Mouse (Mus musculus) liver, embryonic 16.5 days (tissue): ENCODE results near the gene Snrpb2. TPM values are rescaled to one million over a fixed set of nuclear protein-coding genes. Genes with fewer than 3 reads are reported as not detected.

Experiments used
- ATAC-seq: fragments of 200-750 bp; cut with Nextera tagmentation; 2 replicates; pipeline ENCODE4 v1.8.0; 2017; ENCODE audit warnings: low read depth, mild to moderate bottlenecking, moderate number of reproducible peaks, moderate library complexity
- H3K27ac ChIP-seq: fragments of 300-500 bp; sonication (generic); 2 replicates; pipeline ENCODE4 v1.5.1; 2014; ENCODE audit warnings: mild to moderate bottlenecking, low read length
- H3K27me3 ChIP-seq: fragments of 300-500 bp; sonication (generic); 2 replicates; pipeline ENCODE4 v1.6.1; 2014; ENCODE audit warnings: low read depth, low read length, mixed read lengths; ENCODE audit not compliant: control insufficient read depth, insufficient read depth
- H3K36me3 ChIP-seq: fragments of 300-500 bp; sonication (generic); 2 replicates; pipeline ENCODE4 v1.6.1; 2014; ENCODE audit warnings: mild to moderate bottlenecking; ENCODE audit not compliant: control insufficient read depth, insufficient read depth
- H3K4me1 ChIP-seq: fragments of 300-500 bp; sonication (generic); 2 replicates; pipeline ENCODE4 v1.6.1; 2014; ENCODE audit warnings: low read depth, low read length, mixed read lengths; ENCODE audit not compliant: control insufficient read depth
- H3K4me2 ChIP-seq: fragments of 300-500 bp; sonication (generic); 2 replicates; pipeline ENCODE4 v1.6.1; 2014; ENCODE audit warnings: low read depth, low read length, mixed read lengths
- H3K4me3 ChIP-seq: fragments of 300-500 bp; sonication (generic); 2 replicates; pipeline ENCODE4 v1.5.1; 2014; ENCODE audit warnings: low read depth, mild to moderate bottlenecking, low read length
- H3K9ac ChIP-seq: fragments of 300-500 bp; sonication (generic); 2 replicates; pipeline ENCODE4 v1.6.1; 2014; ENCODE audit warnings: low read depth, low read length
- H3K9me3 ChIP-seq: fragments of 300-500 bp; sonication (generic); replicated peaks from 2 replicates; pipeline ENCODE4 v1.6.1; 2016; ENCODE audit warnings: low read length; ENCODE audit not compliant: control insufficient read depth
- WGBS: fragments of 180-500 bp; shearing (Covaris S2); extraction: QIAGEN DNeasy Blood & Tissue Kit; methylation state at CpG from one replicate; pipeline ENCODE4 v1.1.7; 2014; ENCODE audit not compliant: insufficient replicate concordance; 5-methylcytosine and 5-hydroxymethylcytosine counted together
- polyA plus RNA-seq: library from polyadenylated mRNA; unstranded; fragments of >200 nt; fragmentation: Nextera tagmentation; extraction: Ambion mirVana; gene quantifications from 2 replicates; pipeline ENCODE4 v1.2.1, GENCODE M21; 2015

Gene Snrpb2
- polyA plus RNA-seq, 1 experiment from 2014 or later: 18.5 TPM

DNA sequence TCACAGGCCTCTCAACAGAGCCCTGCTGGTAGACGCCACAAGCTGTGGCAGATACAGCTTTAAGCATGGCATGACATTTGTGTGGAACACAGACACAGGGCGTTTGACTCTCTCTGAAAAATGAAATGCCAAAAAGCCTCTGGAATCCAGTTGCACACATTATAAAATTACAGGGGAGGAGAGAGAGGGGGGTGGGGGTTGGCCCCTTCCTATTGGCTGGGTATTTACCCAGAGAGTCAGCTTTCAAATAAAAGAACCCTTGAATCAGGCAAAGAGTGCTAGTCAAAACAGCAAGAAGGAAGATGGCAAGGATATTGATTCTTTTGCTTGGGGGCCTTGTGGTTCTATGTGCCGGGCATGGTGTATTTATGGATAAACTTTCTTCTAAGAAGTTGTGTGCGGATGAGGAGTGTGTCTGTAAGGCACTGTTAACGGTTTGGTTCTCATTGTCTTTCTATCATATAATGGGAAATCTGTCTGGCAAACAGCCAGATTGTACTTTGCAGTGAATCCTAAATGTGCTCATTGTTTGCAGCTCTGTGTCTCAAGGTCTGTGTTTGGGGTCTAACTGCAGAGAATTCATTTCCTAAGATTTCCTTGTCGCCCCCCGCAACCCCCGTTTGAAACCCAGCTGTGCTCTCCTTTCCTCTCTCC, 15.5 kb downstream of the Snrpb2 start, which contains the start of gene Otor:
Otor (plus strand) TSS at position 276 of the 654 bp plus-strand sequence.
- H3K27ac ChIP-seq: no peak within 1 kb of the TSS

DNA sequence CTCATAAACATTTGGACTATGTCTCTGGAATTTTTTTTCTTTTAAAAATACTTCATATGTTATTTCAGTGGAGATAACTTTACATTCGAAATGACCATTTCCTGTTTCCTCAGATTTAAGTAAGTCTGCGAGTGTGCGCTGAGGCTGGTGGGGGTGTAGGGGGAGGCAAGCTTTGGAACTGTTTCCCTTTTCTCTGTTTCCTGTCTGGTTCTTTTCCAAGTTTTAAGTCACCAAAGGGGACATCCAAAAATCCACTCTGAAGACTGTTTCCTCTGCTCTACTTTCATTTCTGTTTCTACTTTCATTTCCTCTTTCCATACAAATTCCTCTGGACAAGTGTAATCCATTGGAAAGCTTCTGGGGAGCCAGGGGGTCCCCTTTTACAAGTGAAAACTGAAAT, 18.9 kb downstream of the Snrpb2 start:
- H3K4me1 ChIP-seq: no peaks in the 10 kb centered on the region
- H3K4me3 ChIP-seq: no peak overlapping the region
- ATAC-seq: no peak
- no peak overlapping the region for H3K27ac ChIP-seq
- H3K9ac ChIP-seq: no peak overlapping the region
- H3K36me3 ChIP-seq: no peaks in the 10 kb centered on the region
- no peak overlapping the region for H3K4me2 ChIP-seq
- H3K9me3 ChIP-seq: no peaks in the 10 kb centered on the region
- 18% methylated on average over 3 of the region's 3 CpGs for WGBS
- H3K27me3 ChIP-seq: no peaks in the 10 kb centered on the region

More for the DNA sequence above, 15.5 kb downstream of the Snrpb2 start, which contains the start of gene Otor:
- no peak within 1 kb of the TSS for H3K4me3 ChIP-seq
- no peak within 1 kb of the TSS for H3K4me2 ChIP-seq
- no peaks in the 10 kb centered on the region for H3K9me3 ChIP-seq
- no peak within 1 kb of the TSS for H3K9ac ChIP-seq
- H3K36me3 ChIP-seq: no peaks in the 10 kb centered on the region
- WGBS: 67% methylated on average over 8 of the region's 8 CpGs
- H3K27me3 ChIP-seq: no peaks in the 10 kb centered on the region
- no peak for ATAC-seq
- H3K4me1 ChIP-seq: no peaks in the 10 kb centered on the region

DNA sequence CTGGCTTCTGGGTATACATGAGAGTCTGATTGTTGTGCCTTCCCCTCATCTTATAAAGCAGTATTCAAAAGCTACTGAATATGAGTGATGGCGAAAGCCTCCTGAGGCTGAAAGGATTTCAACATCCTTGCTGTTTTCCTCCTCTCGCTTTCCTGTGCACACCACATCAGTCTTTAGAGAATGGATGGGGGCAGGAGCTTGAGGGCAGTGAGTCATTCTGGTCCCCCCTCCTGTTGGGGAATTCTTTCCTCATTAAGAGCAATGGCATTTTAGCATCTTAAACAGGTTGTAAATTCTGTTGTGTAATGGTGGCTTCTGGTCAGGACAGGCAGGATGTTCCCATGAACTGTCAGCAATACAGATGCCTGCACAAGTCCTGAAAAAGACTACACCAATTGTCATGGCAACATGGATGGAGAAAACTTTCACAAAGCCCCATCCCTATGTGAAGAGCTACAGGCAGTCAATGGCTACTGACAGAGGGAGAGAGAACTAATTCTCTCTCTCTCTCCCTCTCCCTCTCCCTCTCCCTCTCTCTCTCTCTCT, 22.1 kb downstream of the Snrpb2 start:
- ATAC-seq: no peak
- H3K27ac ChIP-seq: no peak overlapping the region
- H3K36me3 ChIP-seq: no peaks in the 10 kb centered on the region
- H3K9me3 ChIP-seq: no peaks in the 10 kb centered on the region
- H3K4me3 ChIP-seq: no peak overlapping the region
- 33% methylated on average over 2 of the region's 2 CpGs for WGBS
- no peak overlapping the region for H3K9ac ChIP-seq
- H3K4me1 ChIP-seq: no peaks in the 10 kb centered on the region
- H3K4me2 ChIP-seq: no peak overlapping the region
- H3K27me3 ChIP-seq: no peaks in the 10 kb centered on the region

DNA sequence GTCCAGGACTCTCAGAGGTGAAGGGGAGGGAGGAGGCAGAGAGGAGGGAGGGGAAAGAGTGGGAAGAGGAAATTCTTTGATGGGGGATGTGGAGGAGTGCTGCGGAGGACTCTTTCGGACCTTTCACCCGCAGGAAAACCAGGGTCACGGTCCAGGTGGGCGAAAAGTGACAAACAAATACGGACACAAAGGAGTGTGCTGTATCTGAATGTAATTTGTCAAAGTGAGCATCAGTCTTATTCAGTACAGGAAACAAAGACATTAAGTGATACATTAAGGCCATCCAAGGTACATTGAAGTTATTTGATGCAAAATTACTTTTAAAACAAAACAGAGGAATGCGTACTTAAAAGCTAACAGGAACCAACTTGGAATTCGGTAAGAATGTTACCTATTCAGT, 27.0 kb downstream of the Snrpb2 start:
- H3K4me2 ChIP-seq: no peak overlapping the region
- no peak overlapping the region for H3K9ac ChIP-seq
- no peaks in the 10 kb centered on the region for H3K27me3 ChIP-seq
- H3K27ac ChIP-seq: no peak overlapping the region
- no peaks in the 10 kb centered on the region for H3K4me1 ChIP-seq
- no peaks in the 10 kb centered on the region for H3K36me3 ChIP-seq
- no peak overlapping the region for H3K4me3 ChIP-seq
- 68% methylated on average over 8 of the region's 8 CpGs for WGBS
- H3K9me3 ChIP-seq: no peaks in the 10 kb centered on the region
- ATAC-seq: no peak

DNA sequence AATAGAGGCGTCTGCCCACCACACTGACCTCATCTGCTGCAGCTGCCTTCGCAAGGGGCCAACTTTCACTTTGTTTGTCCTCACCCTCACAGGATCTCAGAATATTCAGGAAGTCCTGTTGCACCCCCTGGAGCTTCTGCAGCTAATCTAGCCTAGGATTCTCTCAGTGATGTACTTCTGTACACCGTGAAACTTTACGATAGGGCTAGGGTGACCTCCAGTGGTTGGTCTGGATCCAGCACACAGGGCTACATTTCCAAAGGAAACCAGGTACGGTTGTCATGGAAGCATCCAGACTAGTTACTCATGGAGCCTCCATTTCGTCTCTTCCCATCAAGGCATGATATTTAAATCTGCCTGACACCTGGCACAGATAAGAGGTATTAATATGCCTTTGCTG, 30.9 kb downstream of the Snrpb2 start:
- ATAC-seq: no peak
- WGBS: 19% methylated on average over 6 of the region's 6 CpGs

DNA sequence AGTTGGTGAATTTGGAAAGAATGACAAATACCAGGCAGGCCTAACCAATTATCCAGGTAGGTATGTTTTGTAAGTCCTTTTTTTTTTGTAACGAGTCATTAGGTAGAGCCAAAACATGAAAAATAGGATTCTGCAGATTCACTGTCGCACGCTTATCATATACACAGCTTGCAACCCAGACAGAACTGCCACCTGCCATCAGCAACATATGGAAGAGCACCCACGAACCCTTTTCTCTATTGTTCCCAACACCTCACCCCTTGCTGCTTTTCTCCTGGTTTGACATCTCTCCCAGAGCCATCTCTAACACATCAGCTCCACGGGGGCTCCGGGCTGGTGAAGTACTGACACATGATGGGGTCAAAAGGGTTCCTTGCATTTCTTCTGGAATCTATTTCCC, 31.9 kb downstream of the Snrpb2 start:
- H3K36me3 ChIP-seq: no peaks in the 10 kb centered on the region
- H3K4me3 ChIP-seq: no peak overlapping the region
- H3K9ac ChIP-seq: no peak overlapping the region
- ATAC-seq: no peak
- H3K4me1 ChIP-seq: no peaks in the 10 kb centered on the region
- no peak overlapping the region for H3K4me2 ChIP-seq
- 55% methylated on average over 6 of the region's 6 CpGs for WGBS
- no peaks in the 10 kb centered on the region for H3K27me3 ChIP-seq
- H3K27ac ChIP-seq: no peak overlapping the region
- H3K9me3 ChIP-seq: no peaks in the 10 kb centered on the region

More for the DNA sequence above, 30.9 kb downstream of the Snrpb2 start:
- Histone ChIP-seq H3K4me1 (no peaks in the 10 kb centered on the region), H3K27ac (no peak overlapping the region), H3K4me3 (no peak overlapping the region), H3K9ac (no peak overlapping the region), H3K27me3 (no peaks in the 10 kb centered on the region), H3K4me2 (no peak overlapping the region), H3K36me3 (no peaks in the 10 kb centered on the region), H3K9me3 (no peaks in the 10 kb centered on the region)

DNA sequence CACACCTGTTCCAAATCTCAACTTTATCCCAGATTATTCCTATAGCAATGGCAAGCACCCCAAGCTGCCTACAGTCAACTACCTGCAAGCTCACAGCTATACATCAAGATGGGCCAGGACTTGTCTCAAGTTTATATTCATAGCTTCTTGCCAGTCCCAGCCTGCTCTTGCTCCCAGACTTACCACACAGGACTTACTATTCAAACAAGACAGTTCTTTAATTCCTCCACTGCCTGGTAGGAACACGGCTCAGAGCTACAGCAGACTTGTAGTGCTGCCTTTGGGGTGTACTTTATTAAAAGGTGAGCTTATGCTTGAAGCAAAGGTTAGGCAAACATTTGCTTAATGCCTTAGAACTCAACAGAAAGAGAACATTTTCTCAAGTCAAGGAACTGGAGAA, 34.3 kb downstream of the Snrpb2 start:
- H3K36me3 ChIP-seq: no peaks in the 10 kb centered on the region
- H3K4me1 ChIP-seq: no peaks in the 10 kb centered on the region
- 55% methylated on average over 1 of the region's 1 CpGs for WGBS
- no peak overlapping the region for H3K4me2 ChIP-seq
- H3K9me3 ChIP-seq: no peaks in the 10 kb centered on the region
- H3K4me3 ChIP-seq: no peak overlapping the region
- no peak overlapping the region for H3K9ac ChIP-seq
- no peak for ATAC-seq
- H3K27me3 ChIP-seq: no peaks in the 10 kb centered on the region
- H3K27ac ChIP-seq: no peak overlapping the region

DNA sequence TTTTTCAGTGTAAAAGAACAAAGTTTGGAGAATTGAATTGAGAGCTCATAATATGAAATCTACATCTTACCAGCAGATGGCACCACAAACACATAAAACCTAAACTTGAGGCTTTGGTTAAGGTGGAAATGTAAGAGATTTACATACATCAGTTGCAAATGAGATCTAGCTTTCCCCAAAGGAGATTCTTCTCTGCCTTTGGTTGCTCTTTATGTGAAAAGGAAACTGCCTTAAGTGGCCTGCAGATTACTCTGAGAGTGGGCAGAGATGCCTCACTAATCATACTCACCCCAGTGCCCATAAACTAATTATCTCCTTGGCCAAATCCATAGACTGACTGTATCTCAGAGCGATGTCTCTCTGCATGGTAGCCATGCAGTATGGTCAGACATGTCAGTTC, 51.0 kb downstream of the Snrpb2 start:
- ATAC-seq: no peak
- H3K4me2 ChIP-seq: no peak overlapping the region
- no peak overlapping the region for H3K4me3 ChIP-seq
- no peak overlapping the region for H3K9ac ChIP-seq
- WGBS: 56% methylated on average over 1 of the region's 1 CpGs
- H3K27ac ChIP-seq: no peak overlapping the region
- H3K36me3 ChIP-seq: no peaks in the 10 kb centered on the region
- H3K9me3 ChIP-seq: no peaks in the 10 kb centered on the region
- no peaks in the 10 kb centered on the region for H3K4me1 ChIP-seq
- no peaks in the 10 kb centered on the region for H3K27me3 ChIP-seq

DNA sequence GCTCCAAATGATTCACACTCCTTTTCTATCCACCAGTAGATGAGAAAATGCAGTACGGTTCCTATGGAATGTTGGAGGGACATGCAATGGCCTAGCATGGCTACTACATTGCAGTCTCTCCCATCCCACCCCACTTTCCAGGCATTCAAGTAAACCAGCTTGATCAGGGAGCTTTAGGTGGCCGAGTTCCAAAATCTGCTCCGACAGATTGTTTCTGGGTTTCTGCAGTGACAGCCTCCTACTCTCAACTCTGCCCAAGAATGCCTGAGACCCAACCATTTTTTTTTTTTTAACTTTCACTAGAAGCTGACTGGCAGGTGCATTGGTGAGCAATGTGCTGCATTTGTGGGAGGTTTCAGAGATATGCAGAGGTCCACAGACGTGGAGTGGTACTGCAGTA, 51.9 kb downstream of the Snrpb2 start:
- ATAC-seq: no peak
- 65% methylated on average over 4 of the region's 4 CpGs for WGBS
- no peaks in the 10 kb centered on the region for H3K36me3 ChIP-seq

More for the DNA sequence above, 51.9 kb downstream of the Snrpb2 start:
- no peaks in the 10 kb centered on the region for H3K9me3 ChIP-seq
- H3K27me3 ChIP-seq: no peaks in the 10 kb centered on the region
- H3K4me3 ChIP-seq: no peak overlapping the region
- no peak overlapping the region for H3K4me2 ChIP-seq
- no peak overlapping the region for H3K9ac ChIP-seq
- no peak overlapping the region for H3K27ac ChIP-seq
- no peaks in the 10 kb centered on the region for H3K4me1 ChIP-seq
